Mouse (Mus musculus): Measurements from ENCODE around the gene Fndc3b.
A peak's percentile ranks its signal among the peaks of the same experiment; 100 is the strongest.

Gene Fndc3b

DNA sequence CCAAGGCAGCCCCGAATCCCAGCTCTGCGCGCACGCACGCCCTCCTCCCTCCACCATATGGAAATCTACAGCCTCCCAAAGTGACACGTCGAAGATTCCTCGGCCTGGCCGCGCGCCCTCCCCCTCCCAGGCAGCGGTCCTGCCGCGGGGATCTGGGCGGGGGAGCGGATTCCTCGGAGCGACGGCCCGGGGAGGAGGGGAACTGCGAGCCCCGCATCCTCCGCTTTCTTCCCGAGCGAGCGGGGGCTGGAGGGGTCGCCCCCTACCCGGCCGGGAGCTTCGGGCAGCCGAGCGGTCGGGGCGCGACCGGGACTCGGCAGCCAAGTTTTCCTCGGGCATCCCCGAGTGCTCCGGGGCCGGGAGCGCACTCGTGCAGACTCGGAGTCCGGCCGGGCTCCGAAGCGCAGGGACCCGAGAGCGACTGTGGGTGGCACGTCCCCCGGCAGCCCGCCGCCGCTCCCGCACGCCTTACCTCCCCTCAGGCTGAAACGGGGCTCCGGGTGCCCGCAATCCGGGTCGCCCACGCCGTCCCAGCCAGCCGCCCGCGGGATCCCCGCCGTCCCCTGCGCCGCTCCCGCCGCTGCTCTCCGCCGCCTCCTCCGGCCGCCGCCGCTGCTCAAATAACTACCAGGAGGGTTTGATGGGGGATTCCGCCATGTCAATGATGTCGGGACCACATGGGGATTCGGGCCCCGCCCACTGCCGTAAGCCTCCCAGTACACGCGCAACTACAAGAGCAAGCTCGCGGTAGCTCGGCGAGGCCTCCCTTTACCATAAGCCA, at the start of gene Fndc3b:
Gene Fndc3b (minus strand): TSS at position 660 of the 781 bp plus-strand sequence.
- DNase-seq (ENCODE audit: low spot score) = peak; percentile 55

DNA sequence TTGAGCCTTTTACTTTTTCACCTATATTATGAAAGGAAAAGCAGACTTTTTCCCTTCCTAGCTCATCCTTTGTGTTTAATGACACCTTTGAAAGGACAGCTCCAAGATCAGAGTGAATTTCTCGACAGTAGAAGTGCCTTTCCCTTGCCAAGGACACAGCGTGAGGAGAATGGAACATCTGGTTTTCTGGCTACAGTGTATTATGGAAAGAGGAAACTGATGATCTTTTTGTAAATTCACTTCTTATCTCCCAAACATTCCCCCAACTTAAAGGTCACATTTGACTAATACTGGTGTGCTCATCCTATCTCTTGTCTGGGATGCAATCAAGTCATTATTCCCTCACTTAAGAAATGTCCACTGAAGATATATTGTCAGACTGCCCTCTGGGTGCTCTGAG, 49.2 kb upstream of the Fndc3b start:
- DNase-seq (ENCODE audit: low spot score) = no peak

DNA sequence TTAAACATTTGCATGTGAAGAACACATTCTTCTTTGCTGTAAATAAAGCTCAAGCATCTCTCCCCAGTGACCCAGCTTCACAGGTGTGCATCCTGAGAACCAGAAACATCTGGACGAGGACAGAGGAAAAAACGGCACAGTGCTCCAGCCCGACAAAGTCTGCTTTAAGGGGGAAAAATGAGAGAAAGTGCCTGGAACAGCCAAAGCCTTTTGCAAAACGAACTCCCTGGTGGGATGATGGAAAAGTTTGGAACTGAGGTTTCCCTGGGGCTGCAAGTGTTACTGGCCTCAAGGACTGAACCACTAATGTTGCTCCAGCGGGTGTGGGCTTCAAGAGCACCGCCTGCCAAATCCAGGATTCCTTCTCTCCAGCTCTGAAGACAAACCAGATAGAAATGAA, 47.9 kb upstream of the Fndc3b start:
- DNase-seq (ENCODE audit: low spot score) = no peak

DNA sequence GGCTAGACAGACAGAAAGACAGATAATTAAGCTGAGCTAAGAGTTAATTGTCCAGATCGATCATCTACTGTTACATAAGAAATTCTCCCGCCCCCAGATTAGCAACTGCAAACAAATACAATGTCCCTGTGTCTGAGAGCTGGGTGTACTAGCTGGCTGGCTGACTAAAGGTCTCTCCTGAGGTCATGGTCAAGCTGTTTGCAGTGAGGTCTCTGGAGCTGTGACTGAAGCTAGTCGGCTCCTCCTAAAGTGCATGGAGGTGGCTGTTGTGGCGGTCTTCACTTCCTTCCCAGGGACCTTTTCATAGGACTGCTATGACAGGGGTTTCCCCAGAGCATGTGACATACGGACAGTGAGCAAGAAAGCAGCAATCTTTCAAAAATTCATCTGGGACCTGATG, 40.5 kb upstream of the Fndc3b start:
- DNase-seq (ENCODE audit: low spot score) = no peak

DNA sequence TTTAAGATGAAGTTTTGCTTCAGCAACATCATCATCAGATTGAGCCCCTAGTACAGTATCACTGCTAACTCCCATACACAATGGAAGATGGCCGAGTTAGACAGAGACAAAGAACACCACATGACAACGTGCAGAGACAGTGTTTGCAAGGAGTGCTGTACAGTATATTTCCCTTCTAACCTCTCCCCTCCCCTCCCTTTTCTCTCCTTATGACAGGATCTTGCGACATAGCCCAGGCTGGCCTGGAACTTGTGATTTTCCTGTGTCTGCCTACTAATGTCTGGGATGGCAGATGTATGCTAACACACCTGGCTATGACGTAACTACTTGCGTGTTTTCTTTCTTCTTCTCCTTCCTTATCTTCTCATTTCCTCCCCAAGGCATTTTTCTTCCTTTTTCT, 40.0 kb upstream of the Fndc3b start:
- no peak for DNase-seq (ENCODE audit: low spot score)

DNA sequence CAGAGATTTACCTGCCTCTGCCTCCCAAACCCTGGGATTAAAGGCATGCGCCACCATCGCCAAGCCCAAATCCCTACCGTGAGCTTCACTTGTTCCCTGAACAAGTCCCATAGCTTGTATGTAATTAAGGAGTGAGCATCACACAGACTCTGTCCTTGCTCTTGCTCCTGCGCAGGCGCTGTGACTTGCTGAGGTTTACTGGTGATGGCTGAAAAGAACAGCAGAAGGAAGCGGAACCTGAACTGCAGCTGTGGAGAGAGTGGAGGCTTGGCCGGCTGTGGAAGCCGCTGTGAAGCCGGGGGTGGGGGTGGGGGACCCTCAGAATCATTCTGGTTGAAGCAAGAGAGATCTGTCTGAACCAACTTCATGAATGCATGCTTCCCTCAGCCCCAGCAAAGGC, 34.5 kb upstream of the Fndc3b start:
- DNase-seq (ENCODE audit: low spot score) = no peak

DNA sequence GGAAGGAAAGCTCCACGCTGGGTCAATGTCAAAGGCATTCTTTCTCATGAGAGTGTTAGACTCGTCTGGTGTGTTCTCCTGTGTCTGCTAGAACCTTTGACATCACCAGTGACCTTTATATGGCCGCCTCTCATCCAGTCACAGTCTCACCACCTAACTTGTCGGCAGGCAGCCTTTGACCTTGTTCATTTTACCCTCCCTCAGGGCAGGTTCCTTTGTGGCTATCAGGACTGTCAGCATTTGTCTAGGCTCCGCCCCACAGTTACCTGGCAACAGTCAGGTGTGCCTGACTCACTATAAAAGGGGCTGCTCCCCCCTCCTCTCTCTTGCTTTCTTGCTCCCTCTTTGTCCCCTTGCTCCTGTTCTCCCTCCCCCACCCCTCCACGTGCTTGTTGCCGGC, 33.6 kb upstream of the Fndc3b start:
- DNase-seq (ENCODE audit: low spot score) = no peak

DNA sequence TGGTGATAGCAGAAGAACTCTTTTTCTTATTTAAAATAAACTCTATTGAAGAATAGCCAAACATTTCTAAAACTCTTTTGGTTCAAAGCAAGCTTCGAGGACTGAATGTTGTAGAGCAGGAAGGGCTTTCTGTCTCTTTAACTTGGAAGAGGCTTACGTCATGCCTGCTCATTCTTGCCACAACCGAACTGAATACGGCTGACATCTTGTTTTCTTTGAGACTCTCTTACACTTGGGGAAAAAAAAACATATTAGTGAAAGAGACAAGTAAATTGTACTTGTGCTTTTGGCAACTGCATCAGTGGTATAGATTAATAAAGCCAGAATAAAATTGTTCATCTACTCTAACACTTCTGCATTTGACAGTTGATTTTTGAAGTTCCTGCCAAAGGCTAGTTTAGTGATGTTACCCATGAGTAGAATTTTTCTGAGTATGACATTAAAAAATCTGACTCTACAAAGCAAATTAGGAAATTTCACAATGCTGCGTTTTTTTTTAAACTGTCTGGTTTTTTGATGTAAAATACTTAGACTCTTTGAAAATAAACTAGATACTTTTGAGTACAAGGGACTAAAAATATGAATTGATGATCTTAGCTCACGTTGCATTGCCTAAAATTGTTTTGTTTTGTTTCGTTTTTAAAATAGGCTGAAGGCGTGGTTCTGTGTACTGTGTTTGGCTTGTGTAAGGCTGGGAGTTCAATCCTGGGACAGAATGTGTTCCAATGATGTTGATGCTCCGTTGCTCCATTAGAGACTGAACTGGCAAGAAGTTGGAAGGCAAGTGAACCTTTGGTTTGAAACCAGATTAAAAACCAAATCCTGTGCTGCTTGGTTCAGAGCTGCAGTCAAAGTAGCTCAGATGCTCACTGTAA, 32.4 kb upstream of the Fndc3b start:
- no peak for DNase-seq (ENCODE audit: low spot score)

DNA sequence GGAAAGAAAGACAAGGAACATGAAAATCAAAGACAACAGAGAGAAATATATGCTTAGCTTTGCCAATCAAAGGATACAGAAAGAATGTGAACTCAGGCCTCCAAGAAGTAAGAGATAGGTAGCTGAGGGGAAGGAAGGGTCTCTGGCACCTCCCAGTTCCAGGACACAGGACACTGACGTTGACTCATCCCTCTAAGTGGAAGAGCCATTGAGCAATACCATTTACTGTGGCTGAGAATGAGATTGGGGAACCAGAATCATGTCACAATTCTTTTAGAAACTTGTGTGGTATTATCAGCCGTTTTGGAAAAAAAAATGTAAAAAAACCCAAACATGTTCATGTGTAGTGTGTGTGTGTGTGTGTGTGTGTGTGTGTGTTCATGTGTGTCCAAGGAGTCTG, 31.0 kb upstream of the Fndc3b start:
- DNase-seq (ENCODE audit: low spot score) = no peak

DNA sequence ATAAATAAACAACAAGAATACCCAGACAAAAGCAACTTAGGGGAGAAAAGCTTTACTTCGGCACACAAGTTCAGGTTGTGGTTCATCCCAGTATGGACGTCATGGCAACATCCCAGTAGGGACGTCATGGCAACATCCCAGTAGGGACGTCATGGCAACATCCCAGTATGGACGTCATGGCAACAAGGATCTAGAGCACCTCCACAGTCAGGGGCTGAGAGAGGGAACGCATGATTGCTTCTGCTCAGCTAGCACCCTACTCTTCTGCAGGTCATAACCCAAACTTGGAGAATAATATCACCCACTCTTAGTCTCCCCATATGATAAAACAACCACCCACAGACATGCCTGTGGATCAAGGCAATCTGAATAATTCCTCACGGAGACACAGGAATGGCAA, 29.0 kb upstream of the Fndc3b start:
- no peak for DNase-seq (ENCODE audit: low spot score)

DNA sequence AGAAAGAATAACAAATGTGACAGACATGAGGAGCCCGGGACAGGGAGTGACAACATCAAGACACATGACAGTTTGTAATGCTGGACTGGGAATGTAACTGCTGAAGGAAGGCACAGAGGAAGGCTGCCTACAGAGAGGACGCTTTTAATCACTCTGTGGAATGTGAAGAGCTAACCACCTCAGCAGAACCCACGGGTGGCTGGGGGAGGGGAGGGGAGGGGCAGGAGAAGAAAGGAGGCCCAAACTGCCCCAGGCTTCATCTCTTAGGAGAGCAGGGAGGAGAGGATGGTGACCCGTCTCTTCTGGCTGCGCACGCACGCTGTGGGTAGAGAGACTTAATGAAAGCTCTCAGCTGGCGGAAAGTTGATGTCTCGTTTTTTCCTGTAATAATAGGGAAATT, 25.1 kb upstream of the Fndc3b start:
- DNase-seq (ENCODE audit: low spot score) = no peak

DNA sequence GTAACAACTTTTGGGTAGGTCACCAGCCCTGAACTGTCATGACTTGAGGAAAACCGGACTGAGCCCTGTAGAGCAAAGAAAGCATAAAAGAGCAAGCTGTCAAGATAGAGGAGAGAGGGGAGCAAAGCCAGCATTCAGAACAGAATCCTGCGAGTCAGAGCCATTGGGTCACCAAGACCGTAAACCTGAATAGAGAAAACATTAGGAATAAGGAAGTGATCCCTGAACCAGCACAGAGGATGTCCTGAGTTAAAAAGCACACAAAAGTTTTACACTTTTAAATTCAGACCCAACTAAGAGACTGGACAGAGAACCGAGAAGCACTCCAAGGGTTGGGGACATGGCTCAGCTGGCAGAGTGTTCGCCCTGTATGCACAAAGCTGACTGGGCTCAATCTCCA, 24.0 kb upstream of the Fndc3b start:
- no peak for DNase-seq (ENCODE audit: low spot score)

DNA sequence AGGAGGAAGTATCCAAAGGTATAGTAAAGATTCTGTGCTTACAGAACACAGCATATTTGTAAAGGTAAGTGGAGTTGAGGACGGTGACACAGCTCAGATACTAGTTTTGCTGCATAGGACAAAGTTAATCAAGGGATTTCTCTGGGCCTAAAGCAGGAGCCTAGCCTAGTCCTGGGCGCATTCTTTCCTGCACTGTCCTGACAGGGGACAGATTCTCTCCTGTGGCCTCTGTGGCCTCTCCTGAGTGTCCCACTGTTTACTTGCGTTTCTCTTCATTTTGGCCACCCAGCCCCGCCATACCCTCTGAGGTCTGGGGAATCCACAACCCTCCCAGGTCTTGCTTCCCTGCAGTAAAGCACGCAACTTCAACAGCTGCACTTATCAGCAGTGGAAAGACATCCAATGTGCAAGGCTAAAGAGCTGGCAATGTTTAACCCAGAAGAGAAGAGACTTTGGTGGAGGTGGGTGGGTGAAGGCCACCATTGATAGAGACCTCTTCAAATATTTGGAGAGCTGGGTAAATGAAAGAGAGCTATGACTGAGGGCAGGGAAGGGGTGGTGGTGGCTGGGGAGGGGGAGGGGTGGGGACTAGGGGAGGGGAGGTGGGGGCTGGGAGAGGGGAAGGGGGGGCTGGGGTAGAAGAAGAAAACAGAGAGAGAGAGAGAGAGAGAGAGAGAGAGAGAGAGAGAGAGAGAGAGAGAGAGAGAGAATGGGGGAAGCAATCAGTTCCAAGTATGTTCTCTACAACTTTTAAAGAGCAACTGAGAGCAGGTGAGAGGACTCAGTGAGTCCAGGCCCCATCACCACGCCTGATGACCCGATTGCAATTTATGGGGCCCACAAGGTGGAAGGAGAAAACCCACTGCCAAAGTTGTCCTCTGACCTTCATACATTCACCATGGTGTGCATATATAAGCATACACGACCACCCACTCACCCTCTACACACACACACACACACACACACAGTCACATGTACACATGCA, 18.0 kb upstream of the Fndc3b start:
- no peak for DNase-seq (ENCODE audit: low spot score)

DNA sequence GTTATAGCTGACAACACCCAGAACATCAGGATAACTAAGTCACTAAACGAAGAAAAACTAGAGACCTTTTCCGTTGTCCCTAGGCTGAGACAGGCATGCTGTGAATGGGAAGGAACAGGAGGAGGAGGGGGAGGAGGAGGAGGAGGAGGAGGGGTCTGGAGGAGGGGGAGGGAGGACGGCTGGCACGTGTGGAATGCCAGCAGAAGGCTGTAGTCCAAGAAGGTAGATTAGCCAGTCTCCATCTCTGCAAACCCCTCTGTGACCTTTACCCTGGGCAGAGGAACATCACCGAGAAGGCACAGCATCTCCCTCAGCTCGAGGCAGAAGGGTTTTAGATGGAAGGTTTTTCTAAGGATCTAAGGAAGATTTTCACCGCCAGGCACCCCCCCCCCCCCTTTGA, 17.1 kb upstream of the Fndc3b start:
- DNase-seq (ENCODE audit: low spot score) = no peak

DNA sequence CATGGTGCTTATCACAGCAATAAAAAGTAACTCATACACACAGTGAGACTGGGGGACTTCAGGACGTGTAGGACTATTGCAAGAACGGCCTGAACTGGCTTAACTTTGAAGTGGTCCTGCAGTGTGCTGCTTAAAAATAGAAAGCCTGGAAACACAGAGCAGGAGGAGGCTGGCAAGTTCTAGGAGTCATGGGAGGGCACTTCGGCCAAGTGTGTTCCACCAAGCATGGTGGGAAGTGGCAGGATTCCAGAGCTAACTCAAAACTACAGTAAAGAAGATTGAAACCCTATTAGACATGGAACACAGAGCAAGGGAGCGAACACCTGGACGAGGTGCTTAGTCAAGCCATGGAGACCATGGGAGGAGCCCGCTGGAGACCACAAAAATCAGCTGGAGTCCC, 14.6 kb upstream of the Fndc3b start:
- DNase-seq (ENCODE audit: low spot score) = no peak

DNA sequence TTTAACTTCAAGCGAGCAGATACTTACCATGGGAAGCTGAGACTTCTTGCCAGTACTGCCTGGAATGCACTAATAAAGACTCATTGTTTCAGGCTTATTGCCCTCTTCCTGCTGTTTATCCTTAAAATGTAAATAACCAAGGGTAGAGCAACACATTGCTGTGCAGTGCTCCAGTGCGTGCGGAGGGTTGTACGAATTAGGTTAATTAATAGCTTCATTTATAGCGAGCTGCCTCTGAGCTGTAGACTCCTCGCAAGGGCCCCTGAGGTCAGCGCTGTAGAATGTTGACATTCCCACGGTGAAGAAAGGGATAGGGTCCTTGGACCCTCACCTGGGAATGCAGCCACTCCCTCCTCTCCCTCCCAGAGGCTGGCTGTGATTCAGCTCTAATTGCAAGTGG, 13.1 kb upstream of the Fndc3b start:
- DNase-seq (ENCODE audit: low spot score) = no peak

DNA sequence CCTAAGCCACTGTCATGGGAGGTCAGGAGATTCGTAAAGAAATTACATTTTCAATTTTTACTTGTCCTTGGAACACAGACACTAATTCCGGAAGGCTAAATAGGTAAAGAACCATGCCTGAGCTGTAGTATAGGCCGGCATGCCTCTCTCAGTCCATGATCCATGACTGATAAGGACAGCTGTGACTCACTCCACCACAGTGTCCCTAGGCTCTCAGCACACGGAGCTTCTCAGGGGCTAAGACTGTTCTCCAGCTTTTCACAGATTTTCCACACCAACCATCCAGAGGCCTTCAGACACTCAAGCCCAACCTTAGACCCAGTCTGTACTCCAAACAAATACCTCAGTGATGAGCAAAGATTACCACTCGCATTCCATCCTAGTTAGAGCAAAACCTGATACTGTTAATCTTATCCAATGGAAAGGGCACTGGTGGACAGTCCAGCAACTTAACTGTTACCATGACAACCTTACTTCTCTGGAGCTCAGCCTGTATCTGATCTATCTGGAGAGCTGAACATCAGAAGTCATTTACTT, 7.8 kb upstream of the Fndc3b start:
- DNase-seq (ENCODE audit: low spot score) = no peak

DNA sequence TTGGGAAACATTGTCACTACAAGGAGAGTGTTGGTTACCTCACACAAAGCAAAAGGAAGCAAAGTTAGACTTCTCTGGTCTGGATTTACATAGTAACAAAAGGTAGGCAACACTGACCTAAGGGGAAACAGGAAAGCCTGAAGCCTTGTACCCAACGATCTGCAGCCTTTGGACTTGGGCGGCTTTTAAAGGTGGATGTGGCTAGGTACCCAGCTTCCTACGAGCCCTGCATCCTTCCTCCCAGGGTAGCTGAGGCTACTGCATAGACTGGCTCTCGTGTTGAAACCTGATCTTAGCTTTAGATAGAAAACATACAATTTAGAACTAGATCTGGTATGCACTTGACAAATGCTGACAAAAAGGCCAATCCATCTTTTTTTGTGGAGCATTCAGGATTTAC, 2.9 kb upstream of the Fndc3b start:
- no peak for DNase-seq (ENCODE audit: low spot score)

DNA sequence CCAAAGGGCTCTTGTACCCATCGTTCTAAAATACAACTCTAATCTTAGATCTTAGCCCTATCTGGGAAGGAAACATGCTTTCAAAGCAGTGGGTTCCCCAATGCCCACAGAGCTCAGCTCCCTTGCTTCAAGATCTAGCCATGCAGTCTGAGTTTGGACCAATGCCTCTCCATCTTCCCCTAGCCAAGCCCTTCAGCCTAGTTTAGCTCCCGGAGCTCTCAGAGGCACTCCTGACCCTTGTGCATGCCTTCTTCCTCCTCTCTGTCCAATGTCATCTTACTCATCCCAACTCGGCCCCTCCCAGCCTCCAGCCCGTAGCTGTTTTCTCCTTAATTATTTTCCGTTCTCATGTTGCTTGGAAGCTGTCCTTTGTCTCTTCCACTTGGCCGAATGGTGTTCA, 1.3 kb upstream of the Fndc3b start:
- no peak for DNase-seq (ENCODE audit: low spot score)

DNA sequence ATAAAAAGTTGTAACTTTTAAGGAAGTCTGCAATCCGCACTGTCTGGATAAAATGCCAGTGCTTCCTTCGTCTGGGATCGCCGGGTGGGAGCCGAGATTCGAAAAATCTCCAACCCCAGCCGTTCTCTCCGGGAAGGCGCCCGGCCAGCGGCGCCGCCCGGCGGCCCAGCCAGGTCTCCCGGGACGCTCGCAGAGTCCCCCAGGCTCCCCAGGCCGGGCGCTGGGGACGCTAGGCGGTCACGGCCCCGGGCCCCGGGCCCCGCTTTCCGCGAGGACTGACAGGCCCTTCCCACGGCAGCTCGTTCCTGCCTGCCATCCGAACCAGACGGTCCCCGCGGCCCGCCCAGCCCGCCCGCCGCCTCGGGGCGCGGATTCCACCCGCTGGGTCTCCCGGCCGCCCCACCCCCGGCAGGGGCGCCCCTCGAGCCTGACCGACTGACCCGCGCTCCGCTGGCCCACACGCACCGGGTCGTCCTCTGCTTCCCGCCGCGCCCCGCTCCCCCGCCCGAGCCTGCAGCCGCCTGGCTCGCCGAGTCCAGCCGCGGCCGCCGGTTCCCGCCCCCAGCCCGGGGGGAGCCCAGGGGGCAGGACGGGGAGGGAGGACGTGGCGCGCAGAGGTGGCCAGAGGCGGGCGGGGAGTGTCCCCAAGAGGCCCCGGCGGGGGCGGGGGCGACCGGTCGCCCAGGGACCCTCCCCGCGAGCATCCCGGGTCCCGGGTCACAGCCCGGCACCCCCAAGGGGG, 1.0 kb downstream of the Fndc3b start:
- DNase-seq (ENCODE audit: low spot score) = no peak
